Mouse (Mus musculus): ENCODE measurements around the gene Sox8. TPM values are rescaled to one million over a fixed set of nuclear protein-coding genes. Genes with fewer than 3 reads are reported as not detected.

Gene Sox8
- polyA plus RNA-seq, 1 experiment from 2014 or later: 9.1 TPM

GRCm38 (mm10) chr17:25602366-25602765 lies 31.9 kb upstream of the Sox8 start:
- Histone ChIP-seq H3K27ac (no peak overlapping the region), H3K27me3 (no peaks in the 10 kb centered on the region)
- 82% methylated on average over 8 of the region's 8 CpGs for WGBS

GRCm38 (mm10) chr17:25597537-25597936 lies 27.1 kb upstream of the Sox8 start:
- Histone ChIP-seq H3K9ac (no peak overlapping the region), H3K9me3 (no peaks in the 10 kb centered on the region), H3K4me3 (no peak overlapping the region), H3K4me2 (no peak overlapping the region), H3K27me3 (no peaks in the 10 kb centered on the region), H3K27ac (no peak overlapping the region), H3K4me1 (peaks cover 31% of the 10 kb centered on the region), H3K36me3 (peaks cover 16% of the 10 kb centered on the region; the same call in 1 of the 2 replicates)
- WGBS: 69% methylated on average over 3 of the region's 3 CpGs
- ATAC-seq (ENCODE audit: insufficient number of reproducible peaks, insufficient read depth, low FRiP score, low TSS enrichment, low read depth): no peak

More at GRCm38 (mm10) chr17:25602366-25602765, 31.9 kb upstream of the Sox8 start:
- 0 out of 2 replicates have a peak overlapping the region, but pooled peaks have one; percentile 11 for H3K9ac ChIP-seq
- H3K36me3 ChIP-seq: peaks cover 5% of the 10 kb centered on the region; the same call in 1 of the 2 replicates
- H3K9me3 ChIP-seq: no peaks in the 10 kb centered on the region
- no peak for ATAC-seq (ENCODE audit: insufficient number of reproducible peaks, insufficient read depth, low FRiP score, low TSS enrichment, low read depth)
- H3K4me2 ChIP-seq: no peak overlapping the region
- H3K4me1 ChIP-seq: peaks cover 13% of the 10 kb centered on the region; the same call in 1 of the 2 replicates
- no peak overlapping the region for H3K4me3 ChIP-seq

- Histone ChIP-seq H3K36me3 (peaks cover 24% of the 10 kb centered on the region), H3K9ac (no peak overlapping the region), H3K4me3 (no peak overlapping the region), H3K4me2 (no peak overlapping the region), H3K27ac (0 out of 2 replicates have a peak overlapping the region, but pooled peaks have one; percentile 82), H3K4me1 (peaks cover 36% of the 10 kb centered on the region), H3K27me3 (no peaks in the 10 kb centered on the region), H3K9me3 (no peaks in the 10 kb centered on the region)
- 76% methylated on average over 5 of the region's 5 CpGs for WGBS
- no peak for ATAC-seq (ENCODE audit: insufficient number of reproducible peaks, insufficient read depth, low FRiP score, low TSS enrichment, low read depth)
Measured at GRCm38 (mm10) chr17:25595495-25595894, 25.0 kb upstream of the Sox8 start.

- Histone ChIP-seq H3K4me1 (peaks cover 36% of the 10 kb centered on the region), H3K4me3 (no peak overlapping the region), H3K9me3 (no peaks in the 10 kb centered on the region), H3K36me3 (peaks cover 43% of the 10 kb centered on the region), H3K27me3 (no peaks in the 10 kb centered on the region), H3K9ac (peak overlapping the region; percentile 54; the same call in 1 of the 2 replicates), H3K27ac (peak overlapping the region; percentile 82), H3K4me2 (peak overlapping the region; percentile 18)
- WGBS: 15% methylated on average over 22 of the region's 22 CpGs
- ATAC-seq (ENCODE audit: insufficient number of reproducible peaks, insufficient read depth, low FRiP score, low TSS enrichment, low read depth): no peak
Measured at GRCm38 (mm10) chr17:25593411-25594261, 23.1 kb upstream of the Sox8 start.

DNA sequence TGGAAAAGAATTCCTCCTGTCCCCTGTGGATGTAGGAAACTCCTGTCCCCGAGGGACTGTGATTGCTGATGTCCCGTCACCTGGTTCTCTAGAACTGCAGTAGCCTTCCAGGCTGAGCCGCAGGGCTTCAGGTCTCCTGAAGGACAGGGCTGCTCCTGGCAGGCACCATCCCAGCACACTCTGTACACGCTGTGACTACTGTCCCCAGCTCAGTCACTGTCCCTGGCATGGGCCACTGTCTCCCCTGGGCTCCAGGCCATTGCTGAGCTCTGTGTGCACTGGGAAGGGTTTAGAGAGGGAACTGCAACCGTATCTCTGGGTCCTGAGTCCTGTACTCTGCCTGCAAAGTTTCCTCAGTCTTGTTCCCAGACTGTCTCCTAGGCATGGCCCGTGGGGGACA lies 21.9 kb upstream of the Sox8 start:
- H3K9ac ChIP-seq: peak overlapping the region; percentile 54; the same call in 1 of the 2 replicates
- ATAC-seq (ENCODE audit: insufficient number of reproducible peaks, insufficient read depth, low FRiP score, low TSS enrichment, low read depth): no peak
- no peaks in the 10 kb centered on the region for H3K27me3 ChIP-seq
- H3K36me3 ChIP-seq: peaks cover 51% of the 10 kb centered on the region
- no peak overlapping the region for H3K4me3 ChIP-seq
- H3K4me1 ChIP-seq: peaks cover 36% of the 10 kb centered on the region
- H3K27ac ChIP-seq: peak overlapping the region; percentile 82
- H3K4me2 ChIP-seq: no peak overlapping the region
- no peaks in the 10 kb centered on the region for H3K9me3 ChIP-seq
- WGBS: 78% methylated on average over 6 of the region's 6 CpGs

DNA sequence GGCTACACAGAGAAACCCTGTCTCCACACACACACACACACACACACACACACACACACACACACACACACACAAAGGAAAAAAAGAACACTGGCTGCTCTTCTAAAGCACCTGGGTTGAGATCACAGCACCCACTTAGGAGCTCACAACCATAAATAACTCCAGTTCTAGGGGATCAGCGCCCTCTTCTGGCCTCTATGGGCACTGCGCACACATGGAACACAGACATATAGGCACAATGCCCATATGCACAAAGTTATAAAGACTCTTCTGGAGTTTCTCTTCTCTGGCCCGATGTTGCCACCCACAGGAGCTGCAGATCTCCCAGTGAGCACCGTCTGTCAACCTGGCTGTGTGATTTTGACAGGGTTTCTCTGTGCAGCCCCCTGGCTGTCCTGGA lies 20.5 kb upstream of the Sox8 start:
- peaks cover 54% of the 10 kb centered on the region for H3K36me3 ChIP-seq
- 88% methylated on average over 4 of the region's 4 CpGs for WGBS
- H3K27me3 ChIP-seq: no peaks in the 10 kb centered on the region

GRCm38 (mm10) chr17:25590068-25590467 lies 19.6 kb upstream of the Sox8 start:
- Histone ChIP-seq H3K9ac (no peak overlapping the region), H3K27me3 (no peaks in the 10 kb centered on the region), H3K4me2 (no peak overlapping the region), H3K4me1 (peaks cover 30% of the 10 kb centered on the region), H3K36me3 (peaks cover 62% of the 10 kb centered on the region), H3K9me3 (no peaks in the 10 kb centered on the region), H3K27ac (no peak overlapping the region), H3K4me3 (no peak overlapping the region)
- 94% methylated on average over 6 of the region's 6 CpGs for WGBS
- ATAC-seq (ENCODE audit: insufficient number of reproducible peaks, insufficient read depth, low FRiP score, low TSS enrichment, low read depth): no peak

More for the DNA sequence above, 20.5 kb upstream of the Sox8 start:
- H3K4me1 ChIP-seq: peaks cover 36% of the 10 kb centered on the region
- no peak overlapping the region for H3K4me3 ChIP-seq
- no peak overlapping the region for H3K27ac ChIP-seq
- H3K9me3 ChIP-seq: no peaks in the 10 kb centered on the region
- no peak for ATAC-seq (ENCODE audit: insufficient number of reproducible peaks, insufficient read depth, low FRiP score, low TSS enrichment, low read depth)
- H3K9ac ChIP-seq: no peak overlapping the region
- no peak overlapping the region for H3K4me2 ChIP-seq

DNA sequence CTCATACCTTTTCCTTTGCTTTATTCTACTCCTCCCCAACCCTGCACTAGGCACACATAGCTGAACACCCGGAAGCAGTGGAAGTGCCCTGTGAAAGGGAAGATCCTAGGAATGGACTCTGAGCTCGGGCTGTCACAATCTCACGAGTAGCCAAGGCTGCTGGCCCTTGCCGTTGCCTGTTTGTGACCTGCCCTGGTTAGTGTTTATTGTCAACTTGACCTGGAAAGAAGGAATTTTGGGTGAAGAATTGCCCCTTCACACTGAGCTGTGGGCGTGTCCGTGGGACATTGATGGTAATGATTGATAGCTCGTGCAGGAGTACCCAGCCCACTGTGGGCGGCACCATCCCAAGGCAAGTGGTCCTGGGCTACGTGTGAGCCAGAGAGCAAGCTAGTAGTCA lies 14.2 kb upstream of the Sox8 start:
- Histone ChIP-seq H3K27ac (no peak overlapping the region), H3K4me2 (no peak overlapping the region), H3K27me3 (no peaks in the 10 kb centered on the region), H3K4me1 (peaks cover 13% of the 10 kb centered on the region), H3K9ac (no peak overlapping the region), H3K36me3 (peaks cover 47% of the 10 kb centered on the region), H3K9me3 (no peaks in the 10 kb centered on the region), H3K4me3 (no peak overlapping the region)
- no peak for ATAC-seq (ENCODE audit: insufficient number of reproducible peaks, insufficient read depth, low FRiP score, low TSS enrichment, low read depth)
- 95% methylated on average over 9 of the region's 9 CpGs for WGBS

DNA sequence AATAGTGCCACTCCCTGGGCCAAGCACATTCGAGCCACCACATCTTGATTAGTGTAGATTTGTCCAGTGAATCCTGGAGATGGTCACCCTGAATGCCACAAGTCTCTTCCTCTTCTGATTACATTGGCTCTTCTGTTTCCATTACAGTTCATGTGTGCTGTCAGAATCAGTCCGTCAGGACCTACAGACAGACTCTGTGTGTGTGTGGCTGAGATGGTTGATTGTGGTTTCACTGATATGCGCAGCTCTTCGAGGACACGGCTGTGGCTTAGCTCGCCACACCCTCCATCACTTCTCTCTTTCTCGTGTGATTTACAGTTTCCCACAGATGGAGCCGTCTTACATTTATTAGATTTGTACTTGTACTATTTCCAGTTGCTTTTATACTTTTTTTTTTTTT lies 13.4 kb upstream of the Sox8 start:
- no peak for ATAC-seq (ENCODE audit: insufficient number of reproducible peaks, insufficient read depth, low FRiP score, low TSS enrichment, low read depth)
- peaks cover 16% of the 10 kb centered on the region for H3K4me1 ChIP-seq
- H3K4me2 ChIP-seq: no peak overlapping the region
- WGBS: 71% methylated on average over 8 of the region's 8 CpGs
- no peaks in the 10 kb centered on the region for H3K9me3 ChIP-seq
- no peak overlapping the region for H3K27ac ChIP-seq
- no peak overlapping the region for H3K9ac ChIP-seq
- peaks cover 39% of the 10 kb centered on the region for H3K36me3 ChIP-seq
- no peak overlapping the region for H3K4me3 ChIP-seq
- no peaks in the 10 kb centered on the region for H3K27me3 ChIP-seq

DNA sequence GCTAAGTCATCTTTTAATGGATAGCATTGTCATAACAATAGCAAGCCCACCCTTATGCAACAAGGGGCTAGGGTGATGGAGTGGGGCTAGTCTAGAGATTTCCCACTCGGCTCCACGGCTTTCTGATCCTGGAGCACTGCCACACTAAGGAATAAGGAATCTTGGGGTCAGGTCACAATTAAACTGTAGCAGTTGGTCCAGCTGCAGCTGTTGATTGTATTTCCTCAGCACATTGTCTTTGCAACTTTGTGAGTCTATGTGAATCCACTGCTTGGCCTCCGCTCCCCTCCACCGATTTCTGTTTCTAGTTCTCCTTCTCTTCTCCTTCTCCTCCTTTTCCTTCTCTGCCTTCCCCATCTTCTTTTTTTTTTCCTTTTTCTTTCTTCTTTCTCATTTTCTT lies 12.6 kb upstream of the Sox8 start:
- Histone ChIP-seq H3K4me2 (no peak overlapping the region), H3K27me3 (no peaks in the 10 kb centered on the region), H3K36me3 (peaks cover 32% of the 10 kb centered on the region), H3K9ac (no peak overlapping the region), H3K9me3 (no peaks in the 10 kb centered on the region), H3K27ac (no peak overlapping the region), H3K4me1 (peaks cover 20% of the 10 kb centered on the region), H3K4me3 (no peak overlapping the region)
- 60% methylated on average over 4 of the region's 4 CpGs for WGBS
- ATAC-seq (ENCODE audit: insufficient number of reproducible peaks, insufficient read depth, low FRiP score, low TSS enrichment, low read depth): no peak

- Histone ChIP-seq H3K4me1 (peaks cover 23% of the 10 kb centered on the region), H3K9ac (0 out of 2 replicates have a peak overlapping the region, but pooled peaks have one; percentile 41), H3K27ac (no peak overlapping the region), H3K4me2 (no peak overlapping the region), H3K36me3 (peaks cover 22% of the 10 kb centered on the region), H3K27me3 (peaks cover 4% of the 10 kb centered on the region; the same call in 1 of the 2 replicates), H3K4me3 (no peak overlapping the region), H3K9me3 (no peaks in the 10 kb centered on the region)
- 82% methylated on average over 8 of the region's 8 CpGs for WGBS
- ATAC-seq (ENCODE audit: insufficient number of reproducible peaks, insufficient read depth, low FRiP score, low TSS enrichment, low read depth): no peak
Measured at GRCm38 (mm10) chr17:25582076-25582475, 11.6 kb upstream of the Sox8 start.

Data from embryonic facial prominence, embryonic 13.5 days (tissue).